Mouse (Mus musculus): ENCODE data around the gene Mpi. TPM values are rescaled to one million over a fixed set of nuclear protein-coding genes. Genes with fewer than 3 reads are reported as not detected.
A peak's percentile ranks its signal among the peaks of the same experiment; 100 is the strongest.

Mpi gene
- total RNA-seq, 2 experiments from 2014 or later = 129 to 131 TPM

GRCm38 (mm10) chr9:57562896-57563372, 10.4 kb upstream of the Mpi start:
- intact Hi-C loops (cut with DNase I) = no loop called here
- peak; percentile 80 to 83 for DNase-seq

GRCm38 (mm10) chr9:57561711-57562099, 9.1 kb upstream of the Mpi start:
- DNase-seq = no peak
- intact Hi-C loops (cut with DNase I) = loop anchor here (2.0 kb wide), 1 partner anchor 27 kb away; the partner anchor contains the start of gene Ulk3

GRCm38 (mm10) chr9:57560861-57561710, 8.5 kb upstream of the Mpi start, which contains the start of gene Scamp2:
Scamp2 (plus strand) TSS chr9:57560943.
- DNase-seq = peak; percentile 96 to 97
- intact Hi-C loops (cut with DNase I) = loop anchor here (2.0 kb wide), 1 partner anchor 28 kb away; the partner anchor contains the start of gene Ulk3

- intact Hi-C loops (cut with DNase I) = loop anchor here (2.0 kb wide), 1 partner anchor 29 kb away; the partner anchor contains the start of gene Ulk3
- DNase-seq = no peak
Measured at GRCm38 (mm10) chr9:57560263-57560662, 7.7 kb upstream of the Mpi start.

GRCm38 (mm10) chr9:57559568-57559967, 7.0 kb upstream of the Mpi start:
- DNase-seq = no peak
- intact Hi-C loops (cut with DNase I) = no loop called here

DNA sequence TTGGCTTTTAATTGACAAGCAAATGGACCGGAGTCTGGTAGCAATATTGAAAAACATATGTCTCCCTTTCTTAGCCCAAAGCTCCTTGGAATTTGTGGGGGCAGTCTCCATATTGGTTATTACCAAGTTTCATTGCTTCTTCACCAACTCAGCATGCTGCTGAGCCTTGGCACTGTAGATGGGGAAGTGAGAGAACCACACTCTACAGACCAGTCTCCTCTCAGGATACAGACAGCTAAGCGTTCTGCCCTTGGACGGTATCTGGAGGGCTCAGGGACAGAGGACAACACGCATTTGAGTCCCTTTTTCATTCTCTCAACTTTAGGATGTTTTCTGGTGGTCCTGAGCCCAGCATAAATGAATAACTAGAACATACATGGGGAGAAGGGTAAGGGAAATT, 6.1 kb upstream of the Mpi start:
- no peak for DNase-seq
- intact Hi-C loops (cut with DNase I) = no loop called here

DNA sequence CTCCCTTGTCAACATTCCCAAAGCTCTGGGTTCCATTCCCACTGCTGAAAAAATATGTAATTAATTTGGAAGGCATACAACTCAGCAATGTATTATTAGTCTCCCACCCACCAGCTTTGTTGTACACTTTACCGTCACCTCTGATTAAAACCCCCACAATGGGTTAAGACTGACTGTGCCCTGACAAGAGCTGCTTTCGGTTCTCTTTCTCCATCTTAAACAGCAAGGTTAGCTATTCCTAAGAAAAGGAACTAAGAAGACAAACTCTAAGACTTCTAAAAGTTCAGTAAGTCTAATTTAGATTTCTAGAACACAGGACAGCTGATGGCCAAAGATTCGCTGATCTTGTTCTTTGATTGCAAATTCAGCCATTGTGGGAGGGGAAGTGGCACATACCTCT, 4.7 kb upstream of the Mpi start:
- no peak for DNase-seq
- intact Hi-C loops (cut with DNase I) = no loop called here

- intact Hi-C loops (cut with DNase I) = no loop called here
- DNase-seq = no peak
Measured at GRCm38 (mm10) chr9:57554753-57555152, 2.2 kb upstream of the Mpi start.

DNA sequence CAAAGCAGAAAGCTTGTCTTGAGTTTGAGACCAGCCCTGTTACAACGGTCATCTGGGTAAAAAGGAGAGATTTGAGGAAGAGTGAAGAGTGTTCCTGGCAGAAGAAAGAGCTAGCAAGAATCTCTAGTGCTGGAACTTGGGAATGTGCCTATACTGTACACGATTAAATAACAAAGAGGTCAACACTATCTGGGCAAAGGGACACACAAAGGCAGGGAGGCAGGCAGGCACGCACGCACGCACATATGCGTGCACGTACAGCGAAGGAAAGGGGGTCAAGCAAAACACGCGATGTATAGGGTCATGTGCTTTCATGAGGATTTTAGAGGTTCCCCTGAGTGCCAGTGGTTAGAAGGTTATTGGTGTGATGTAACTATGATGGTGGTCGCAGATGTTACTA, 556 bp upstream of the Mpi start:
- DNase-seq = no peak
- intact Hi-C loops (cut with DNase I) = no loop called here

DNA sequence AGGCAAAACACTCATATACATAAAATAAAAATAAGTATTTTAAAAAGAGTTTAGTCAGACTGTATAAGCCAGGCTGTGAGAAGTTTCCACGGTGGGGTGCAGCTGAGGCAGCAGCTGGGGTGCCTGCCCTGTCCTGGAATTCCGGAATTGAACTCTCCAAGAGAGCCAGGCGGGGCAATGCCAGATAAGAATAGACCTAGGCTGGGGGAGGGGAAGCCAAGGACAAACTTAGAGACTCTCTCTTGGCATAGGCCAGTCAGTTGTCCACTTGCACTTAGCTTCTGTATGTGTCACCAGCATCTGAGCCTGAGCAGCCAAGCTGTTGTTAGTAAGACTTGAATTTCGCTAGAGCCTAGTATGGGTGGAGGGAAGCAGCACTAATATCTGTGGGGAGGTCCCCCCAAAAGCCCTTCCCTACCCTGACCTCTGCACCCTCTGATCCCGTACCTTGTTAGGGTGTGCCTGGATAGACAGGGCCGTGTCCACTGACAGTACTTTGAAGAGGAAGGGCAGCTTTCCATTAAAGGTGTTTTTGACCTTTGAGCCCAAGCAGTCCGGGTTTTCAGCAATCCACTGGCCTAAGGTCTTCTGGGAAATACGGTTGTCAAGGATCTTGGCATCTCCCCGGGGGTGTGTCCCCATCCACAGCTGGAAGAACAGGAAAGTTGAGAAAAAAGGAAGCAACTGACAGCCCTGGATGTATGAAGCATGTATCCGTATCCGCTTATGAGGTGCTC, 2.3 kb downstream of the Mpi start:
- intact Hi-C loops (cut with DNase I) = no loop called here
- peak; percentile 83 to 88 for DNase-seq

DNA sequence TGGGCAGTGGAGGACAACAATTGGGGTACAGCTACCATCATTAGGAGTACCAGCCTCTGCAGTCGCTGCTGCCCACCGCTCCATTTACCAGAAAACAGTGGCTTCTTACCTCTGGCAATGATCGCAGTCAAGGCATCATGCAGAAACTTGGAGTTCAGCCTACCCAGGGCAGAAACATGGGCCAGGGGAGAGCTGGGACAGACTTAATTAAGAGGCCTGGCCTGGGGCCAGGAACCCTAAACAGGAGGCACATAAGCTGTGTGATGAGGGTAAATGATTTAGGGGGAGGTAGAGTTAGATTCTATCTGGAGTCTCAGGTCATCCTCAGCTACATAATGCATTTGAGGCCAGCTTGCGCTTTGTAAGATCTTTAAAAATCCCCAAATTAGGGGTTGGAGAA, 3.4 kb downstream of the Mpi start:
- no peak for DNase-seq
- intact Hi-C loops (cut with DNase I) = no loop called here

DNA sequence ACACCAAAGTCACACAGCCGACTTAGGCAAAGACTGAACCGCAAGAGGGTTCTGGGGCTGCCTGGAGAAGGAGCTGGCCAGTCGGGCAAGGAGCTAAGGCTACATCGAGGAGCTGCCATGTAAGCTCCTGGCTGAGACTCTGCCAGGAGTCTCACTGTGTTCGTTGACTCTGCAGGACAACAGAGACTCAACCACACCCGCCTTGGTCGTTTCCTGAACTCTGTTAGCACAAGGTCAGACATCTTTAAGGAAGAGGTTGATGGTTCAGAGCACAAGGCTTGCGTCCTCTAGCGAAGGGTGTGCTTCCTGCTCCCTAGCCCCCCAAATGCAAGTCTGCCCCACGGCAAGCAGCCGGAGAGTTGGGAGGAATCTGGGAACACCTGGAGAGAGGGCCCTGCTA, 4.7 kb downstream of the Mpi start:
- DNase-seq = no peak
- intact Hi-C loops (cut with DNase I) = no loop called here

GRCm38 (mm10) chr9:57547287-57547686, 5.3 kb downstream of the Mpi start:
- intact Hi-C loops (cut with DNase I) = no loop called here
- peak in 1 of 2 experiments; percentile 64 for DNase-seq

DNA sequence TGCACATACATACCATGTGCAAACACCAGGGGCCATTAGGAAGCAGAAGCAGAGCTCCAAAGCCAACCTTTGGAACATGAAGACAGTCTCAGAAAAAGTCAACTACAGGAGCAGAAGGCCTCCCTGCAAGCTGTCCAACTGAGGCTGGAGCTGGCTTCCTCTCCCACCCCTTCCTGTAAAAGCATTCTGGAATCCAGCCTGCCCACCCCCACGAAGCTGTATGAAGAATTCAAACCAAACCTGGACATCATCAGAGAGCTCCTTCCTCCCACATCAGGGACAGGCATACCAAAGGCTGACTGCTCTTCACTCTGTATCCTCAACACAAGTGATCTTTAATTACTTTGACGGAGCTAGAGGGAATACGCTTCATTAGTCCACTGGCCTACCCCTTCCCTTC, 8.6 kb downstream of the Mpi start:
- DNase-seq = no peak
- intact Hi-C loops (cut with DNase I) = loop anchor here (5.0 kb wide), 1 partner anchor 43 kb away; the partner anchor contains the start of gene Ulk3

- peak; percentile 69 to 80 for DNase-seq
- intact Hi-C loops (cut with DNase I) = loop anchor here (1.0 to 5.0 kb wide), 2 partner anchors 46 to 114 kb away; partner anchors contain the start of gene Ulk3
Measured at GRCm38 (mm10) chr9:57541312-57541711, 11.3 kb downstream of the Mpi start.

GRCm38 (mm10) chr9:57539550-57539949, 13.0 kb downstream of the Mpi start:
- no peak for DNase-seq
- intact Hi-C loops (cut with DNase I) = no loop called here

- no peak for DNase-seq
- intact Hi-C loops (cut with DNase I) = no loop called here
Measured at GRCm38 (mm10) chr9:57537728-57538181, 14.8 kb downstream of the Mpi start.

DNA sequence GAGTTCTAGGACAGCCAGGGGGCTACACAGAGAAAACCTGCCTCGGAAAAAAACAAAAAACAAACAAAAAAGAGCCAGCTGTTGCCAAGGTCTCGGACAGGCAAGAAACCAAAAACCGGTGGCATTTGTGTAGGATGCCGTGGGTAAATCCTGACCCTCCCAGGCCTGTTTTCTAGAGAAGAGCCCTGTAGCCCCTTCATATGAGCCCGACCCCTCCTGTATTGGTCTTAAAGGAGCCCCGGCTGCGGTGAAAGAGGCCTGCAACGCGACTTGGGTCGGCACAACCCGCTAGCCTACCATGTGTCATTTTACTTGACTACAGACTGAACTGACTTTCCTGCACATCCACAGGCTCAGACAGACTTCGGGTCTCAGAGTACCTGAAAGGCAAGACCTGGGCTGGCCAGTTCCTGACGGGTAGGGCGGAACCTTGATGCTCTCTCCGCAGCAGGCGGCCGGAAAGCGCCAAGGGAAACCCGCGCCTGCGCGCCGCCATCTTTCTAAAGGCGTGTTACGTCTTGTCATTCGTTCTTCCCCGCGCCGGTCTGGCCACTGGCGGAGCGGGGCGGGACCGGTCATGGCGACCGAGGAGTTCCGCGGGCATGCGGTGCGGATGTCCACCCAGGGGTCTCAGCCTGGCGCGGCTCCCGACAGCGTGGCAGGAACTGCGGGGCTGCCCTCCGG, 15.4 kb downstream of the Mpi start, which contains the start of gene Fam219b:
Fam219b (plus strand) TSS at position 485 of the 684 bp plus-strand sequence.
- intact Hi-C loops (cut with DNase I) = no loop called here

GRCm38 (mm10) chr9:57536362-57536761, 16.2 kb downstream of the Mpi start:
- intact Hi-C loops (cut with DNase I) = no loop called here
- no peak for DNase-seq

More for the DNA sequence above, 15.4 kb downstream of the Mpi start, which contains the start of gene Fam219b:
- peak; percentile 94 to 95 for DNase-seq

DNA sequence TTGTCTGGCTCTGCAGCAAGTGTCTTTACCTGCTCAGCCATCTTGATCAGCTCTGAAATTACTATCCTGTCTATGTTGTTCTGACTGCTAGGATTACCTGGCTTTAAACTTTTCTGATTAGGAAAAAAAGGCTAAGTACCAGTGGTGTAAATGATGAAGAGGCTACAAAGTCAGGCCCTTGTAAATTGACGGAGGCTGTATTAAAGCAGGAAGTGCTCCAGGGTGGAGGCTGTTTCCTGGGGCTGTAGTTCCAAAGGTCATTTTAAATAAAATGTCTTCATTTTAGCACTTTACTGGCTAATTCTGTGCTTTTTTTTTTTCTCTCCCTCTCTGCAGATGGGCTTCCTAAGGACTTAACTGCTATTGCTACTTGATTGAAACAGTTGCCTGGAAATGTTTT, 20.6 kb downstream of the Mpi start:
- DNase-seq = no peak
- intact Hi-C loops (cut with DNase I) = no loop called here

All from heart, postnatal 10 days (tissue).